Mouse (Mus musculus) neural tube, embryonic 15.5 days (tissue): Measurements from ENCODE around the gene Gm3594. TPM values are rescaled to one million over a fixed set of nuclear protein-coding genes. Genes with fewer than 3 reads are reported as not detected.

Source experiments
- polyA plus RNA-seq: library from polyadenylated mRNA; unstranded; fragments of >200 nt; fragmentation: Nextera tagmentation; extraction: Ambion mirVana; gene quantifications from 2 replicates; pipeline ENCODE4 v1.2.1, GENCODE M21; 2015

Gm3594 gene
- polyA plus RNA-seq, 1 experiment from 2014 or later, result not detected

Other genes starting within 250 kb of the Gm3594 start
- gene Gm21560, start 225.3 kb downstream of the Gm3594 start, polyA plus RNA-seq, result not detected in 2 replicates
- gene Gm3411, start 157.4 kb downstream of the Gm3594 start, polyA plus RNA-seq, result 6.5 and 8.7 TPM in 2 replicates
- gene Gm21103, start 139.8 kb downstream of the Gm3594 start, polyA plus RNA-seq, result not detected in 2 replicates
- not detected in 2 replicates for gene Gm3618, start 100.9 kb downstream of the Gm3594 start, polyA plus RNA-seq
- 0.14 TPM in 1 of 2 replicates, not detected in the other for gene Gm16440, start 54.3 kb downstream of the Gm3594 start, polyA plus RNA-seq
- gene Gm3591, start 32.1 kb downstream of the Gm3594 start, polyA plus RNA-seq, result 6.1 and 6.6 TPM in 2 replicates
- gene Gm8356, start 92.7 kb upstream of the Gm3594 start, polyA plus RNA-seq, result not detected in 2 replicates
- gene Gm3629, start 146.0 kb upstream of the Gm3594 start, polyA plus RNA-seq, result 0.56 and 1.1 TPM in 2 replicates
- 0.50 and 0.93 TPM in 2 replicates for gene Gm3460, start 177.8 kb upstream of the Gm3594 start, polyA plus RNA-seq
- 0.10 TPM in 1 of 2 replicates, not detected in the other for gene Gm10251, start 239.6 kb upstream of the Gm3594 start, polyA plus RNA-seq